Mouse (Mus musculus): Measurements from ENCODE around the gene 7530416G11Rik. TPM values are rescaled to one million over a fixed set of nuclear protein-coding genes. Genes with fewer than 3 reads are reported as not detected.
A peak's percentile ranks its signal among the peaks of the same experiment; 100 is the strongest.

The 7530416G11Rik gene
- polyA plus RNA-seq, 1 experiment from 2014 or later, result not detected

DNA sequence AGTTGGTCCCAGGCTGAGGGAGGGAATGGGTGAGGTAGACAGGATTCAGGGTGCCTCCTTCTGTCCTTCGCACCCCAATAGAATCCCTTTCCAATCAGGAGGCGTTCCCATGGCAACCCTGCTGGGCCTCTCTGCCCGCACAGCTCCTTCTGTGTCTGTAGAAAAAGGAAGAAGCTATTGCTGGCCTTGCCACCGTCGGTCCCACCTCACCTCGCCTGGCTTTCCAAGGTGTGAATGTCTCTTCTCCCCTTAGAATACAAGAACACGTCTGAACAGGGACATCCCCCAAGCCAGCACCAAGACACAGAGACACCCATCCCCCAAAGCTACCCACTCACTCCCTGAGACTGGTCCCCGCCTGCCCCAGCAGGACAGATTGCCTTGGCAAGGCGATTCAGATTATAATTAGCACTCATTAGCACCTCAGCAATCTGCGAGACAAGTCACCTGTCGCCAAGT is 8.8 kb downstream of the 7530416G11Rik start:
- Histone ChIP-seq H3K27ac (0 out of 2 replicates have a peak overlapping the region, but pooled peaks have one; percentile 30), H3K4me1 (replicated peaks; ENCODE audit: control insufficient read depth, insufficient read depth, low read length) (peaks cover 11% of the 10 kb centered on the region), H3K4me2 (replicated peaks) (no peak overlapping the region), H3K36me3 (replicated peaks; ENCODE audit: control insufficient read depth, insufficient read depth) (no peaks in the 10 kb centered on the region), H3K27me3 (ENCODE audit: control insufficient read depth, insufficient read depth, low read length) (no peaks in the 10 kb centered on the region), H3K4me3 (replicated peaks; ENCODE audit: low read length) (no peak overlapping the region), H3K9me3 (ENCODE audit: control insufficient read depth, low read length) (no peaks in the 10 kb centered on the region), H3K9ac (no peak overlapping the region)
- ATAC-seq (ENCODE audit: low FRiP score) (peak; percentile 61; the same call in 1 of the 2 replicates), DNase-seq (ENCODE audit: low spot score) (peak; percentile 51)
- 4% methylated on average over 10 of the region's 11 CpGs for WGBS

DNA sequence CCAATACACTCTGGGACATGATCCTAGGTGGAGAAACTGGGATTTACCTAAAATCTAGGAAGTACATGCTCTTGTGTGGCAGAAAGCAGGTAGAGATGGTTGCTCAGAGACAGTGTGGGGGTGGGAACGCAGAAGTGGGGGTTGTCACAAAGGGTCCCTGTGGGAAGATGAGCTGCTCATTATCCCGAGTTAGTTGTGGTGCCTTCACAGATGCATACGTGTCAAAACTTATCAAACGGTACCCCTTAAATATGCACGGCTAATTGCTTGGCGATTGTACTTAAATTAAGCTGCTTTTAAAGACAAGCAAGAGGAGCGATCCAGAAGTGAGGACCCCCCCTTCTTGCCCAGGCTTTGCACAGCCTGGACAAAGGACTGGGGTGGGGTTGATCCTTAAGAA is 13.3 kb downstream of the 7530416G11Rik start:
- no peaks in the 10 kb centered on the region for H3K27me3 ChIP-seq (ENCODE audit: control insufficient read depth, insufficient read depth, low read length)
- H3K27ac ChIP-seq, result no peak overlapping the region
- H3K4me3 ChIP-seq (replicated peaks; ENCODE audit: low read length), result no peak overlapping the region
- H3K4me1 ChIP-seq (replicated peaks; ENCODE audit: control insufficient read depth, insufficient read depth, low read length), result peaks cover 11% of the 10 kb centered on the region
- no peak overlapping the region for H3K9ac ChIP-seq
- ATAC-seq (ENCODE audit: low FRiP score), result no peak
- WGBS, result 44% methylated on average over 7 of the region's 7 CpGs
- no peak for DNase-seq (ENCODE audit: low spot score)
- H3K9me3 ChIP-seq (ENCODE audit: control insufficient read depth, low read length), result peaks cover 10% of the 10 kb centered on the region
- no peak overlapping the region for H3K4me2 ChIP-seq (replicated peaks)
- H3K36me3 ChIP-seq (replicated peaks; ENCODE audit: control insufficient read depth, insufficient read depth), result no peaks in the 10 kb centered on the region

DNA sequence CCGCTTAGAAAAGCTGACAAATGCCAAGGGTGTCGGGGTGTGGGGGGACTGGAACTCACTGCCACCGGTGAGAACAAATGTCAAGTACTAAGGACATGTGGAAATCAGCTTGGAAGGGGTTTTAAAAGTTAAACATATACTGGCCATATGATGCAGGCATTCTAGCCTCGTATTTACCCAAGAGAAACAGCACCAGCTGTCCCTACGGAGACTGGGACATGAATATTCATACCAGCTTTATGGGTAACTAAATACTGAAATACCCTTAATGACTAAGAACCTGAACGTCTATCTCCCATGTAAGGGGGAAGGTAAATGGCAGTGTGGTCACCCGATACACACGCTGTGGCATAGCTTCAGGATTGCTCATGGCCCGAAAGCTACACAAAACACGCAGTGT is 14.1 kb downstream of the 7530416G11Rik start:
- Histone ChIP-seq H3K4me2 (replicated peaks) (no peak overlapping the region), H3K9ac (no peak overlapping the region), H3K4me1 (replicated peaks; ENCODE audit: control insufficient read depth, insufficient read depth, low read length) (peaks cover 3% of the 10 kb centered on the region), H3K27ac (no peak overlapping the region), H3K27me3 (ENCODE audit: control insufficient read depth, insufficient read depth, low read length) (no peaks in the 10 kb centered on the region), H3K4me3 (replicated peaks; ENCODE audit: low read length) (no peak overlapping the region), H3K9me3 (ENCODE audit: control insufficient read depth, low read length) (peaks cover 10% of the 10 kb centered on the region), H3K36me3 (replicated peaks; ENCODE audit: control insufficient read depth, insufficient read depth) (no peaks in the 10 kb centered on the region)
- WGBS, result 71% methylated on average over 10 of the region's 10 CpGs
- ATAC-seq (ENCODE audit: low FRiP score) (no peak), DNase-seq (ENCODE audit: low spot score) (no peak)

DNA sequence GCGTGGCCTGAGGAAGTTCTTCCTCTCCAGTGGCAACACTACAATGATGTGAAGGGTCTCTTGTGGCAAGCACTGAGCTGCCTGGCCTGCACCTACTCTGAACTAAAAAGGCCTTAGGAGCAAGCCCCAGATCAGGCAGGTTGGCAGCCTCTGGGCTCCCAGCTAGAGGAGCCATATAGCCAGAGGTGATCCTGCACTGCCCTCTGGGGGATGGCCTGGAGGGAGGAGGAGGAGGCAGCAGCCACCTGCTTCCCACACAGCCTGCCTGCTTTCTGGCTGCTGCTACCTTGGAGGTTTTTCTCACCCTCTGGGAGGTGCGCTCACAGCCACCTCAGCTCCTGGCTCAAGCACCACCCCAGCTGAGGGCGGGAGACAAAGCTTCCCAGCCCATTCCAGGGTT is 22.4 kb downstream of the 7530416G11Rik start:
- H3K36me3 ChIP-seq (replicated peaks; ENCODE audit: control insufficient read depth, insufficient read depth), result no peaks in the 10 kb centered on the region
- no peaks in the 10 kb centered on the region for H3K9me3 ChIP-seq (ENCODE audit: control insufficient read depth, low read length)
- no peak overlapping the region for H3K27ac ChIP-seq
- no peak for DNase-seq (ENCODE audit: low spot score)
- ATAC-seq (ENCODE audit: low FRiP score), result peak; percentile 56; the same call in 1 of the 2 replicates
- H3K4me2 ChIP-seq (replicated peaks), result no peak overlapping the region
- WGBS, result 21% methylated on average over 3 of the region's 3 CpGs
- H3K27me3 ChIP-seq (ENCODE audit: control insufficient read depth, insufficient read depth, low read length), result no peaks in the 10 kb centered on the region
- H3K9ac ChIP-seq, result no peak overlapping the region
- H3K4me1 ChIP-seq (replicated peaks; ENCODE audit: control insufficient read depth, insufficient read depth, low read length), result peaks cover 6% of the 10 kb centered on the region; the same call in 1 of the 2 replicates
- no peak overlapping the region for H3K4me3 ChIP-seq (replicated peaks; ENCODE audit: low read length)

DNA sequence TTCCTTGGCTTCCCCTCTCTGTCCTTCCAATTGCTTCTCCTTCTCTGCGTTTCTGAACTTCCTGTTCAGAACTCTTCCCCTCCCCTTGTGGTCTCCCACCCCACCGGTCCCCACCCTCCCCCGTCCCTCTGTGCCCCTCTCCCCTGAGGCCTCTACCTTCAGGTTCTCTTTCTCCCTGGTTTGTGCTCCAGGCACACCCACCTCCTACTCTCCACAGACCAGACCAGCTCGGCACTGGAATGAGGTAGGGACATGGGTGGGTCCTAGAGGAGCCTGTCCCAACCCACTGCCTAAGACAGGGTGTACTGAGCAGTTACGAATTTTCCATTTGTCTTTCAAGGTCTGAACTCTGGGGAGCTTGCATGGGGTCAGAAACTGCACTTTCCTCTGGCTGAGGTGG is 23.1 kb downstream of the 7530416G11Rik start:
- no peaks in the 10 kb centered on the region for H3K27me3 ChIP-seq (ENCODE audit: control insufficient read depth, insufficient read depth, low read length)
- no peak for DNase-seq (ENCODE audit: low spot score)
- no peak overlapping the region for H3K4me3 ChIP-seq (replicated peaks; ENCODE audit: low read length)
- H3K4me2 ChIP-seq (replicated peaks), result no peak overlapping the region
- no peaks in the 10 kb centered on the region for H3K36me3 ChIP-seq (replicated peaks; ENCODE audit: control insufficient read depth, insufficient read depth)
- no peaks in the 10 kb centered on the region for H3K9me3 ChIP-seq (ENCODE audit: control insufficient read depth, low read length)
- no peak overlapping the region for H3K27ac ChIP-seq
- 66% methylated on average over 5 of the region's 5 CpGs for WGBS
- ATAC-seq (ENCODE audit: low FRiP score), result peak; percentile 14; the same call in 1 of the 2 replicates
- H3K9ac ChIP-seq, result no peak overlapping the region
- H3K4me1 ChIP-seq (replicated peaks; ENCODE audit: control insufficient read depth, insufficient read depth, low read length), result peaks cover 6% of the 10 kb centered on the region; the same call in 1 of the 2 replicates

DNA sequence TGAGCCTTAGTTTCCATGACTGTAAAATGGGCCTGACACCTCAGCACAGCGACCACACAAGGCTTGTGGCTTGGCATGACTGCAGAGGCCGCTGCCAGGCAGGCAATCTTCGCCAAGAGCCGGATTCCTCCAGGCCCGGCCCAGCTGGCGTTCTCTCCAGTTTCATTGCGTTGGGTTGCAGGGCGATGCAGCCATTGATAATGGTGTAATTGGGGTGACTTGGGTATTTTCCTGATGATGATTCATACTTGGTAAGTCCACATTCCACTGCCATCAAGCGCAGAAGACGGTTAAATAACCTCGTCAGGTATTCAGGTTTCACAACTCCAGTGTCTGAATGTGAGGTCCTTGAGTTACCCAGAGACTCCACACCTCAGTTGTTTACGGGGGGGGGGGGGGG is 23.7 kb downstream of the 7530416G11Rik start:
- no peak for DNase-seq (ENCODE audit: low spot score)
- H3K4me2 ChIP-seq (replicated peaks), result no peak overlapping the region
- H3K27ac ChIP-seq, result no peak overlapping the region
- no peak overlapping the region for H3K4me3 ChIP-seq (replicated peaks; ENCODE audit: low read length)
- no peak overlapping the region for H3K9ac ChIP-seq
- no peaks in the 10 kb centered on the region for H3K36me3 ChIP-seq (replicated peaks; ENCODE audit: control insufficient read depth, insufficient read depth)
- H3K4me1 ChIP-seq (replicated peaks; ENCODE audit: control insufficient read depth, insufficient read depth, low read length), result peaks cover 6% of the 10 kb centered on the region; the same call in 1 of the 2 replicates
- H3K9me3 ChIP-seq (ENCODE audit: control insufficient read depth, low read length), result no peaks in the 10 kb centered on the region
- 78% methylated on average over 12 of the region's 12 CpGs for WGBS
- no peaks in the 10 kb centered on the region for H3K27me3 ChIP-seq (ENCODE audit: control insufficient read depth, insufficient read depth, low read length)
- no peak for ATAC-seq (ENCODE audit: low FRiP score)

DNA sequence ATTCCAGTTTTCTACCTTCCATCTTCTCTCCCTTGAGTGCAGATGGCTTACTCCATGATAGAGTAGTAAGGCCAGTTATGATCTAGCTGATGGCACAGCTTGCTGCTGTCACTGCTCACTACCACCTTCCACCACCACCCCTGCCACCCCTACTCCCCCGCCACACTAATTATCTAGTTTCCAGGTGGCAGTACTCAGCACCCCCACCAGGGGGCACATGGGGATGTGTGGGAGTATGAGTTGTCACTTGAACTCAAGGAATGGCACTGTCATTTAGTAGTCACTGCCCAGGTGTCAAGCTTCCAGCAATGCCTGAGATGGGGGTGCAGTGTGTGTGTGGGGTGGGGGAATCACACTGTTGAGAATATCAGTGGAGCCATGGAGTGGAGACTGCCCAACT is 25.4 kb downstream of the 7530416G11Rik start:
- H3K4me1 ChIP-seq (replicated peaks; ENCODE audit: control insufficient read depth, insufficient read depth, low read length), result peaks cover 6% of the 10 kb centered on the region; the same call in 1 of the 2 replicates
- no peaks in the 10 kb centered on the region for H3K27me3 ChIP-seq (ENCODE audit: control insufficient read depth, insufficient read depth, low read length)
- DNase-seq (ENCODE audit: low spot score), result no peak
- H3K4me2 ChIP-seq (replicated peaks), result no peak overlapping the region
- 28% methylated on average over 1 of the region's 1 CpGs for WGBS
- no peak overlapping the region for H3K9ac ChIP-seq
- no peak overlapping the region for H3K27ac ChIP-seq
- H3K4me3 ChIP-seq (replicated peaks; ENCODE audit: low read length), result no peak overlapping the region
- ATAC-seq (ENCODE audit: low FRiP score), result no peak
- 0 out of 2 replicates have a peak, but pooled peaks cover 2% of the 10 kb centered on the region for H3K36me3 ChIP-seq (replicated peaks; ENCODE audit: control insufficient read depth, insufficient read depth)
- H3K9me3 ChIP-seq (ENCODE audit: control insufficient read depth, low read length), result no peaks in the 10 kb centered on the region

DNA sequence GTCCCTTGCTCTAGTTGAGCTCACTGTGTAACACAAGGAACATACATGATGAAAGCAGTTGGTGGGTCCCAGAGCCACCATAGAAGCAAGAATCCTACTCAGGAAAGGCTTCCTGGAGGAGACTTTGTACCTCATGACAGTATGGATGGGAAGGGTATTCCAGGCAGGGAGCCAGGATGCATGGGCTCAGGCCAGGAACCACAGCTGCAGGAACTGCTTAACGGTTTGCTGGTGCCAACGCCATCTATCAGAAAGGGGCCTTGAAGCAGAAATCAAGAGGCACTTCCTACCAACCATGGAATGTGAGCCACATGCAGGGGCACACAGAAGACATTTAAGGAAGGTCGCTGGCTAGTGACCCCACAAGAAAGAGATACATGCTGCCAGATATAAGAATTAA is 28.3 kb downstream of the 7530416G11Rik start:
- Histone ChIP-seq H3K4me2 (replicated peaks) (no peak overlapping the region), H3K9me3 (ENCODE audit: control insufficient read depth, low read length) (no peaks in the 10 kb centered on the region), H3K36me3 (replicated peaks; ENCODE audit: control insufficient read depth, insufficient read depth) (peaks cover 13% of the 10 kb centered on the region; the same call in 1 of the 2 replicates), H3K4me3 (replicated peaks; ENCODE audit: low read length) (no peak overlapping the region), H3K27me3 (ENCODE audit: control insufficient read depth, insufficient read depth, low read length) (no peaks in the 10 kb centered on the region), H3K4me1 (replicated peaks; ENCODE audit: control insufficient read depth, insufficient read depth, low read length) (no peaks in the 10 kb centered on the region), H3K9ac (no peak overlapping the region), H3K27ac (no peak overlapping the region)
- ATAC-seq (ENCODE audit: low FRiP score), result no peak
- 68% methylated on average over 3 of the region's 3 CpGs for WGBS
- peak; percentile 65 for DNase-seq (ENCODE audit: low spot score)

DNA sequence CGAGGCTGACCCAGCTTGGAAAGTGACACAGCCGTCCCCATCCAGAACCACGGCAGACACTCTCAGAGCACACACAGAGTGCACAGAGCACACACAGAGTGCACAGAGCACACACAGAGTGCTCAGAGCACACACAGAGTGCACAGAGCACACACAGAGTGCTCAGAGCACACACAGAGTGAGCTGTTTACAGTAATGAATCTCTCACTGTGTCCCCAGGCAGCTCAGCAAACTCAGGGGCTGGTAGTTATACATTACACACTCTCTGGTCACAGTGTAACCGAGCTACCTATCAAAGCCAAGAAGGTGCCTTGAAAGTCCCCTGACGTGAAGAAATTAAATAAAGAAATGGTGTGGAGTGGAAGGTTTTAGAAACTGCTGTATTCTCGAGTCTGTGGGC is 33.6 kb downstream of the 7530416G11Rik start:
- Histone ChIP-seq H3K27me3 (ENCODE audit: control insufficient read depth, insufficient read depth, low read length) (no peaks in the 10 kb centered on the region), H3K27ac (no peak overlapping the region), H3K4me2 (replicated peaks) (no peak overlapping the region), H3K9me3 (ENCODE audit: control insufficient read depth, low read length) (no peaks in the 10 kb centered on the region), H3K4me1 (replicated peaks; ENCODE audit: control insufficient read depth, insufficient read depth, low read length) (peaks cover 2% of the 10 kb centered on the region; the same call in 1 of the 2 replicates), H3K36me3 (replicated peaks; ENCODE audit: control insufficient read depth, insufficient read depth) (peaks cover 47% of the 10 kb centered on the region), H3K4me3 (replicated peaks; ENCODE audit: low read length) (no peak overlapping the region), H3K9ac (no peak overlapping the region)
- WGBS, result 84% methylated on average over 6 of the region's 6 CpGs
- DNase-seq (ENCODE audit: low spot score) (no peak), ATAC-seq (ENCODE audit: low FRiP score) (no peak)

All from hindbrain, embryonic 14.5 days (tissue).